ENCODE assay signal across 22 mouse cellular contexts in genomic region chr3:153255910-153256309, GRCm38 (mm10).
A peak's percentile ranks its signal among the peaks of the same experiment; 100 is the strongest.
DNase-seq lines count a peak whose midpoint lies in the region; ATAC-seq and TF ChIP-seq lines count a peak whose summit lies in the region.
"Had no signal": no experiment of that assay in that cellular context is flagged by ENCODE, and none has a peak within 500 bp of the region (broad histone marks: within the 10 kb centered on the region; RNA-seq: fewer than 3 reads in every experiment).

No protein-coding gene starts in this region.

- WGBS in intestine, embryonic 14.5 days: 88% methylated on average over 8 of the region's 8 CpGs
- 94% methylated on average over 8 of the region's 8 CpGs for WGBS in intestine, embryonic 15.5 days

- no peaks in the 10 kb centered on the region for H3K9me3 ChIP-seq in intestine, embryonic 14.5 days (ENCODE audit: control insufficient read depth, low read length)
- no peaks in the 10 kb centered on the region for H3K9me3 ChIP-seq in intestine, embryonic 15.5 days
- no peaks in the 10 kb centered on the region for H3K9me3 ChIP-seq in E14TG2a.4 (ENCODE audit: low read length)
- H3K9me3 ChIP-seq: embryonic facial prominence, embryonic 10.5 days; embryonic facial prominence, embryonic 12.5 days; forebrain, embryonic 13.5 days; forebrain, embryonic 15.5 days; G1E had no signal

- no peaks in the 10 kb centered on the region for H3K36me3 ChIP-seq in intestine, embryonic 14.5 days (ENCODE audit: control insufficient read depth, insufficient read depth, low read length)
- no peaks in the 10 kb centered on the region for H3K36me3 ChIP-seq in intestine, embryonic 15.5 days
- no peaks in the 10 kb centered on the region for H3K36me3 ChIP-seq in E14TG2a.4 (ENCODE audit: insufficient read depth, low read length)
- H3K36me3 ChIP-seq: embryonic facial prominence, embryonic 10.5 days; embryonic facial prominence, embryonic 12.5 days; forebrain, embryonic 15.5 days had no signal

- no peaks in the 10 kb centered on the region for H3K4me1 ChIP-seq in intestine, embryonic 14.5 days (replicated peaks; ENCODE audit: control insufficient read depth, insufficient read depth, low read length)
- H3K4me1 ChIP-seq in intestine, embryonic 15.5 days (replicated peaks): no peaks in the 10 kb centered on the region
- peaks cover 26% of the 10 kb centered on the region for H3K4me1 ChIP-seq in E14TG2a.4 (replicated peaks; ENCODE audit: low read depth, low read length)

- H3K4me3 ChIP-seq in intestine, embryonic 14.5 days (ENCODE audit: low read depth, low read length): no peak overlapping the region
- H3K4me3 ChIP-seq in intestine, embryonic 15.5 days (replicated peaks): no peak overlapping the region
- H3K4me3 ChIP-seq in E14TG2a.4 (replicated peaks; ENCODE audit: low read length): peak overlapping the region; percentile 39
- H3K4me3 ChIP-seq: embryonic facial prominence, embryonic 10.5 days; embryonic facial prominence, embryonic 12.5 days; forebrain, embryonic 13.5 days; forebrain, embryonic 15.5 days had no signal

- peak; percentile 45 for DNase-seq in intestine, embryonic 14.5 days (ENCODE audit: low spot score)
- peak; percentile 58 for DNase-seq in R1 (ENCODE audit: low read depth, low spot score)
- DNase-seq in gastrocnemius, adult 8-10 months (ENCODE audit: low spot score in 2 of 2): no peak
- no peak for DNase-seq in cerebellum, adult 9-11 months
- DNase-seq in cerebellum, adult 8-10 months: no peak
- DNase-seq: adrenal gland, adult 8-10 months; adrenal gland, postnatal 14 days; adrenal gland, postnatal 36 days; cerebellum, adult 11-12 months; cerebellum, adult 2 months; cerebellum, postnatal 10 days; cerebellum, postnatal 25 days; forebrain, postnatal 0 days had no signal

- H3K27ac ChIP-seq in intestine, embryonic 14.5 days (ENCODE audit: low read depth): no peak overlapping the region
- no peak overlapping the region for H3K27ac ChIP-seq in intestine, embryonic 15.5 days
- H3K27ac ChIP-seq: embryonic facial prominence, embryonic 10.5 days; embryonic facial prominence, embryonic 12.5 days; forebrain, embryonic 13.5 days; forebrain, embryonic 15.5 days had no signal

- no peak overlapping the region for H3K9ac ChIP-seq in intestine, embryonic 14.5 days (ENCODE audit: low read length)
- no peak overlapping the region for H3K9ac ChIP-seq in intestine, embryonic 15.5 days
- H3K9ac ChIP-seq: embryonic facial prominence, embryonic 12.5 days; forebrain, embryonic 13.5 days; forebrain, embryonic 15.5 days; forebrain, postnatal 0 days had no signal

- H3K4me2 ChIP-seq in intestine, embryonic 14.5 days (ENCODE audit: low read length): no peak overlapping the region
- no peak overlapping the region for H3K4me2 ChIP-seq in intestine, embryonic 15.5 days (replicated peaks)
- H3K4me2 ChIP-seq: embryonic facial prominence, embryonic 12.5 days; forebrain, embryonic 13.5 days; forebrain, embryonic 15.5 days had no signal

- no peak for ATAC-seq in intestine, embryonic 14.5 days (replicated peaks; ENCODE audit: low FRiP score, low TSS enrichment, low read depth)
- no peak for ATAC-seq in intestine, embryonic 15.5 days
- ATAC-seq: activated CD4-positive, CD25-positive, alpha-beta regulatory T cell, adult 4 months; forebrain, embryonic 13.5 days; forebrain, embryonic 15.5 days; forebrain, postnatal 0 days; Patski had no signal

- TF ChIP-seq CTCF in E14TG2a.4 (conservative IDR thresholded peaks at IDR 0.05; ENCODE audit: low read length): no peak

- no peaks in the 10 kb centered on the region for H3K27me3 ChIP-seq in intestine, embryonic 14.5 days (replicated peaks; ENCODE audit: control insufficient read depth, insufficient read depth, low read length)
- no peaks in the 10 kb centered on the region for H3K27me3 ChIP-seq in intestine, embryonic 15.5 days (replicated peaks)
- H3K27me3 ChIP-seq in E14TG2a.4 (ENCODE audit: insufficient read depth, low read length): no peaks in the 10 kb centered on the region
- H3K27me3 ChIP-seq: embryonic facial prominence, embryonic 12.5 days; forebrain, embryonic 13.5 days; forebrain, embryonic 15.5 days; Patski had no signal

Comparison
In these comparisons a context has a peak if more than half of its experiments do, and no peak if none do; other contexts are left out.
1. DNase-seq: peak in intestine, embryonic 14.5 days (single experiment) and R1 (single experiment); none in gastrocnemius, adult 8-10 months (0 of 2), cerebellum, adult 9-11 months (single experiment) and cerebellum, adult 8-10 months (single experiment).